ENCODE assay signal across 22 mouse cellular contexts in the genomic region with DNA sequence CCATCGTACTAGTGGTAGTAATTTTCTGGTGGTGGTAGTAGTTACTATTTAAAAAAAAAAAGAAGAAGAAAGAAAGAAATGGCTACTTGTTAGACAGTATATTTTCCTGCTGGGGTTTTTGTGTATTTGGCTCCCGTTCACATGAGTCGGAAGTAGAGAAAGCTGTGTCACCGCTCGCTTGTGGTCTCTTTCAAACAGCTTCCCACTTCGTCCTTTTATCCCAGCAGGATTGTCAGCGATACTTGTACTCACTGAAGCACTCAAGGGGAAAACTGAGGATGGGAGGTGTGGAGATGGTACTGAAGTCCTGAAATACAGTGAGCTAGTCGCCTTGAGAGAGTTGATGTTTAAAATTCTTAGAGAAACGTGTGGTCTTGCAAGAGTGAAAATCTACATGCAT. TPM values are rescaled to one million over a fixed set of nuclear protein-coding genes. Genes with fewer than 3 reads are reported as not detected.
DNase-seq lines count a peak whose midpoint lies in the region; ATAC-seq and TF ChIP-seq lines count a peak whose summit lies in the region.
"Had no signal": no experiment of that assay in that cellular context is flagged by ENCODE, and none has a peak within 500 bp of the region (broad histone marks: within the 10 kb centered on the region; RNA-seq: fewer than 3 reads in every experiment).

No protein-coding gene starts in this region.

- H3K9ac ChIP-seq in kidney, embryonic 14.5 days (ENCODE audit: low read depth, low read length): no peak overlapping the region
- no peak overlapping the region for H3K9ac ChIP-seq in liver, postnatal 0 days (replicated peaks)
- H3K9ac ChIP-seq: embryonic facial prominence, embryonic 13.5 days; forebrain, embryonic 12.5 days; heart, embryonic 15.5 days; hindbrain, embryonic 15.5 days had no signal

- no peaks in the 10 kb centered on the region for H3K27me3 ChIP-seq in kidney, embryonic 14.5 days (ENCODE audit: control insufficient read depth, insufficient read depth, low read length)
- no peaks in the 10 kb centered on the region for H3K27me3 ChIP-seq in liver, postnatal 0 days (ENCODE audit: insufficient read depth, low read length)
- H3K27me3 ChIP-seq: embryonic facial prominence, embryonic 13.5 days; heart, embryonic 15.5 days; hindbrain, embryonic 15.5 days had no signal

- ATAC-seq in kidney, embryonic 14.5 days (ENCODE audit: low FRiP score, low TSS enrichment): no peak
- ATAC-seq in liver, postnatal 0 days: no peak
- ATAC-seq: forebrain, embryonic 16.5 days had no signal

- peak overlapping the region; percentile 30; the same call in 1 of the 2 replicates for H3K27ac ChIP-seq in kidney, embryonic 14.5 days (ENCODE audit: low read depth, low read length)
- H3K27ac ChIP-seq in liver, postnatal 0 days (ENCODE audit: low read depth): no peak overlapping the region
- H3K27ac ChIP-seq: embryonic facial prominence, embryonic 13.5 days; forebrain, embryonic 12.5 days; heart, adult 2 months; heart, embryonic 15.5 days; hindbrain, embryonic 15.5 days had no signal

- no peak for DNase-seq in kidney, adult 11 months
- DNase-seq in kidney, postnatal 10 days: peak; percentile 28
- DNase-seq in kidney, postnatal 25 days: no peak
- peak; percentile 29 for DNase-seq in retina, postnatal 1 day
- no peak for DNase-seq in retina, embryonic 14.5 days (ENCODE audit: low spot score)
- no peak for DNase-seq in liver, postnatal 0 days
- DNase-seq: adrenal gland, postnatal 10 days; cerebellum, adult 11 months; cerebellum, adult 9-10 months; cerebellum, postnatal 36 days; gastrocnemius, postnatal 14 days; heart, adult 2 months; heart, postnatal 14 days had no signal

- no peak overlapping the region for H3K4me2 ChIP-seq in kidney, embryonic 14.5 days (replicated peaks; ENCODE audit: low read depth, low read length)
- H3K4me2 ChIP-seq in liver, postnatal 0 days (ENCODE audit: low read depth, low read length): no peak overlapping the region
- H3K4me2 ChIP-seq: embryonic facial prominence, embryonic 13.5 days; forebrain, embryonic 12.5 days; heart, embryonic 11.5 days; heart, embryonic 15.5 days; hindbrain, embryonic 15.5 days had no signal

- H3K4me3 ChIP-seq in kidney, embryonic 14.5 days (ENCODE audit: low read length): no peak overlapping the region
- no peak overlapping the region for H3K4me3 ChIP-seq in liver, postnatal 0 days (ENCODE audit: low read depth, low read length)
- H3K4me3 ChIP-seq: embryonic facial prominence, embryonic 13.5 days; forebrain, embryonic 12.5 days; heart, adult 2 months; heart, embryonic 15.5 days; hindbrain, embryonic 15.5 days had no signal

- WGBS in kidney, embryonic 14.5 days: 48% methylated on average over 9 of the region's 9 CpGs
- WGBS in liver, postnatal 0 days (ENCODE audit: insufficient replicate concordance): 88% methylated on average over 9 of the region's 9 CpGs

- no peak for TF ChIP-seq CTCF in liver, postnatal 0 days (IDR thresholded peaks at IDR 0.05; ENCODE audit: low read depth)

- H3K36me3 ChIP-seq in kidney, embryonic 14.5 days (ENCODE audit: control insufficient read depth, insufficient read depth, low read length): peaks cover 11% of the 10 kb centered on the region; the same call in 1 of the 2 replicates
- peaks cover 16% of the 10 kb centered on the region; the same call in 1 of the 2 replicates for H3K36me3 ChIP-seq in liver, postnatal 0 days (replicated peaks; ENCODE audit: insufficient read depth, low read length)

- peaks cover 8% of the 10 kb centered on the region for H3K4me1 ChIP-seq in kidney, embryonic 14.5 days (ENCODE audit: control insufficient read depth, insufficient read depth, low read length)
- H3K4me1 ChIP-seq in liver, postnatal 0 days (ENCODE audit: insufficient read depth): no peaks in the 10 kb centered on the region
- H3K4me1 ChIP-seq: embryonic facial prominence, embryonic 13.5 days; heart, embryonic 15.5 days had no signal

- peaks cover 8% of the 10 kb centered on the region for H3K9me3 ChIP-seq in kidney, embryonic 14.5 days (ENCODE audit: control insufficient read depth, low read length)
- peaks cover 4% of the 10 kb centered on the region; the same call in 1 of the 2 replicates for H3K9me3 ChIP-seq in liver, postnatal 0 days (ENCODE audit: low read length)
- H3K9me3 ChIP-seq: heart, embryonic 15.5 days; hindbrain, embryonic 15.5 days had no signal

- no peak for TF ChIP-seq EP300 in liver, postnatal 0 days (IDR thresholded peaks at IDR 0.05; ENCODE audit: low read depth)

RNA-seq across cellular contexts. Expression of gene Caln1, which starts 40.9 kb away (rescaled TPM):
- 0.27 and 0.57 TPM in 2 replicates for polyA plus RNA-seq in kidney, embryonic 14.5 days (2014; fragmentation: Nextera tagmentation; extraction: Ambion mirVana)
- polyA plus RNA-seq in liver, postnatal 0 days (2015; fragmentation: Nextera tagmentation; extraction: Ambion mirVana): 3.0 and 3.2 TPM in 2 replicates
- polyA plus RNA-seq: heart, adult 2 months had no signal

RNA-seq across cellular contexts. Expression of gene A330070K13Rik, which starts 56.1 kb away (rescaled TPM):
- not detected in 2 replicates for polyA plus RNA-seq in kidney, embryonic 14.5 days (2014; fragmentation: Nextera tagmentation; extraction: Ambion mirVana)
- polyA plus RNA-seq in liver, postnatal 0 days (2015; fragmentation: Nextera tagmentation; extraction: Ambion mirVana): not detected in 2 replicates
- polyA plus RNA-seq: brain, embryonic 14.5 days; embryonic facial prominence, embryonic 13.5 days; forebrain, embryonic 12.5 days; forebrain, embryonic 16.5 days; gonadal fat pad, adult 2 months; heart, adult 2 months; heart, embryonic 11.5 days; heart, embryonic 15.5 days had no signal

Comparison
In these comparisons a context has a peak if more than half of its experiments do, and no peak if none do; other contexts are left out.
1. DNase-seq: peak in kidney, postnatal 10 days (single experiment) and retina, postnatal 1 day (single experiment); none in kidney, adult 11 months (single experiment), kidney, postnatal 25 days (0 of 2), retina, embryonic 14.5 days (single experiment) and liver, postnatal 0 days (single experiment).